Mouse (Mus musculus) Patski (cell line): ENCODE measurements around the gene D2hgdh. TPM values are rescaled to one million over a fixed set of nuclear protein-coding genes. Genes with fewer than 3 reads are reported as not detected.
"Not testable (repeated sequence)": the region's sequence is repeated elsewhere in the genome, so short reads cannot be mapped to it uniquely, and the experiment has no call there.

Experiments
- ATAC-seq: fragments of 100-300 bp; one replicate; pipeline ENCODE4 v1.8.0; 2021
- CTCF ChIA-PET: fragments of 350-600 bp; sonication (Branson Sonifier 250); formaldehyde crosslinking; loops from one replicate; lab custom pipeline; 2022; ENCODE audit warnings: inconsistent platforms; lab: Charles Lee
- POLR2A ChIA-PET: fragments of 350-600 bp; sonication (Branson Sonifier 250); formaldehyde crosslinking; loops from one replicate; lab custom pipeline; 2022; ENCODE audit warnings: antibody characterized with exemption, inconsistent platforms; lab: Charles Lee
- DNase-seq: peaks from one replicate; pipeline ENCODE4 v3.0.0-alpha.2; 2011; ENCODE audit warnings: low read depth, low spot score
- H3K27me3 ChIP-seq: fragments of 371-371 bp; one replicate; pipeline ENCODE4 v1.5.1; 2021
- CTCF ChIP-seq: fragments of 100-300 bp; IDR thresholded peaks from one replicate; pipeline ENCODE4 v1.5.1; 2021
- in situ Hi-C: fragments of 300-500 bp; cut with MboI; formaldehyde crosslinking; loops from 3 replicates; pipeline ENCODE4 v1.11.1; 2018; ENCODE audit warnings: low pct_unique_long_range_greater_than_20kb, mixed read lengths
- polyA plus RNA-seq: library from polyadenylated mRNA; unstranded; gene quantifications from one replicate; pipeline ENCODE4 v1.2.3, GENCODE M21; 2021

The D2hgdh gene
- polyA plus RNA-seq, 1 experiment from 2014 or later = 34.9 TPM

- CTCF ChIA-PET = no interaction called here
- no peaks in the 10 kb centered on the region for H3K27me3 ChIP-seq
- in situ Hi-C loops = no loop called here
- POLR2A ChIA-PET = no interaction called here
- TF ChIP-seq CTCF = no peak
- DNase-seq (no peak), ATAC-seq (no peak)
Observed at GRCm38 (mm10) chr1:93857370-93857769, 32.7 kb downstream of the D2hgdh start.

- in situ Hi-C loops = no loop called here
- ChIA-PET POLR2A (no interaction called here), CTCF (no interaction called here)
- no peak for ATAC-seq
- H3K27me3 ChIP-seq = no peaks in the 10 kb centered on the region
- no peak for DNase-seq
- no peak for TF ChIP-seq CTCF
Observed at GRCm38 (mm10) chr1:93857991-93858390, 33.3 kb downstream of the D2hgdh start.

- in situ Hi-C loops = no loop called here
- DNase-seq (no peak), ATAC-seq (no peak)
- ChIA-PET CTCF (no interaction called here), POLR2A (no interaction called here)
- TF ChIP-seq CTCF = no peak
- no peaks in the 10 kb centered on the region for H3K27me3 ChIP-seq
Observed at GRCm38 (mm10) chr1:93859619-93860018, 34.9 kb downstream of the D2hgdh start.

GRCm38 (mm10) chr1:93861048-93861447, 36.3 kb downstream of the D2hgdh start, which contains the start of gene Gal3st2:
Gal3st2 (plus strand) TSS chr1:93861306.
- DNase-seq, CTCF ChIA-PET, H3K27me3 ChIP-seq, POLR2A ChIA-PET, ATAC-seq, in situ Hi-C loops: not testable (repeated sequence)

GRCm38 (mm10) chr1:93871594-93872105, 46.9 kb downstream of the D2hgdh start:
- DNase-seq, POLR2A ChIA-PET, H3K27me3 ChIP-seq, ATAC-seq, in situ Hi-C loops, CTCF ChIA-PET: not testable (repeated sequence)

- POLR2A ChIA-PET, DNase-seq, ATAC-seq, CTCF ChIA-PET, in situ Hi-C loops, H3K27me3 ChIP-seq: not testable (repeated sequence)
Observed at GRCm38 (mm10) chr1:93874405-93874804, 49.7 kb downstream of the D2hgdh start.

GRCm38 (mm10) chr1:93881778-93882177, 57.1 kb downstream of the D2hgdh start:
- ATAC-seq, in situ Hi-C loops, DNase-seq, CTCF ChIA-PET, POLR2A ChIA-PET, H3K27me3 ChIP-seq: not testable (repeated sequence)

- in situ Hi-C loops, ATAC-seq, H3K27me3 ChIP-seq, CTCF ChIA-PET, POLR2A ChIA-PET, DNase-seq: not testable (repeated sequence)
- peak; percentile 10 for TF ChIP-seq CTCF
Observed at GRCm38 (mm10) chr1:93890936-93891335, 66.2 kb downstream of the D2hgdh start.

GRCm38 (mm10) chr1:93897395-93897794, 72.7 kb downstream of the D2hgdh start:
- CTCF ChIA-PET, DNase-seq, ATAC-seq, POLR2A ChIA-PET, in situ Hi-C loops, H3K27me3 ChIP-seq: not testable (repeated sequence)

- in situ Hi-C loops, CTCF ChIA-PET, ATAC-seq, H3K27me3 ChIP-seq, DNase-seq, POLR2A ChIA-PET: not testable (repeated sequence)
Observed at GRCm38 (mm10) chr1:93901291-93901690, 76.6 kb downstream of the D2hgdh start.

Other genes starting within 250 kb of the D2hgdh start
- gene Stk25, start 166.2 kb upstream of the D2hgdh start, polyA plus RNA-seq = 201 TPM
- 14.8 TPM for gene Bok, start 139.2 kb upstream of the D2hgdh start, polyA plus RNA-seq
- 74.5 TPM for gene Atg4b, start 73.4 kb upstream of the D2hgdh start, polyA plus RNA-seq
- 86.0 TPM for gene Thap4, start 70.0 kb upstream of the D2hgdh start, polyA plus RNA-seq
- gene Dtymk, start 23.0 kb upstream of the D2hgdh start, polyA plus RNA-seq = 86.4 TPM
- gene Ing5, start 20.9 kb upstream of the D2hgdh start, polyA plus RNA-seq = 10.4 TPM
- not detected for gene Gal3st2, start 36.4 kb downstream of the D2hgdh start, polyA plus RNA-seq
- 0.28 TPM for gene Gal3st2b, start 93.4 kb downstream of the D2hgdh start, polyA plus RNA-seq
- gene Gal3st2c, start 165.6 kb downstream of the D2hgdh start, polyA plus RNA-seq = 0.06 TPM
- not detected for gene Neu4, start 195.5 kb downstream of the D2hgdh start, polyA plus RNA-seq
- not detected for gene Pdcd1, start 227.6 kb downstream of the D2hgdh start, polyA plus RNA-seq